10 mouse cellular contexts compared by ENCODE assay signal in genomic region chr15:77337926-77338325, GRCm38 (mm10). TPM values are rescaled to one million over a fixed set of nuclear protein-coding genes. Genes with fewer than 3 reads are reported as not detected.
DNase-seq lines count a peak whose midpoint lies in the region; ATAC-seq and TF ChIP-seq lines count a peak whose summit lies in the region.
"Had no signal": no experiment of that assay in that cellular context is flagged by ENCODE, and none has a peak within 500 bp of the region (broad histone marks: within the 10 kb centered on the region; RNA-seq: fewer than 3 reads in every experiment).

No protein-coding gene starts in this region.

- 55% methylated on average over 3 of the region's 3 CpGs for WGBS in hindbrain, embryonic 12.5 days
- whole genome bisulfite sequencing in hindbrain, embryonic 11.5 days: 73% methylated on average over 3 of the region's 3 CpGs
- 58% methylated on average over 3 of the region's 3 CpGs for WGBS in neural tube, embryonic 13.5 days
- WGBS in neural tube, embryonic 15.5 days: 61% methylated on average over 3 of the region's 3 CpGs
- 42% methylated on average over 3 of the region's 3 CpGs for WGBS in intestine, postnatal 0 days
- 57% methylated on average over 3 of the region's 3 CpGs for WGBS in stomach, postnatal 0 days

- intact Hi-C loops in gastrocnemius, adult 2 months (cut with DNase I): loop anchor here (5.0 kb wide), 1 partner anchor 81 kb away; no protein-coding TSS in a partner anchor

- no peak for TF ChIP-seq EP300 in stomach, postnatal 0 days (optimal IDR thresholded peaks at IDR 0.05)

- H3K27ac ChIP-seq in hindbrain, embryonic 12.5 days: 0 out of 2 replicates have a peak overlapping the region, but pooled peaks have one; percentile 44
- no peak overlapping the region for H3K27ac ChIP-seq in hindbrain, embryonic 11.5 days (ENCODE audit: low read depth, low read length)
- H3K27ac ChIP-seq in neural tube, embryonic 13.5 days (replicated peaks): peak overlapping the region; percentile 29; the same call in 1 of the 2 replicates
- no peak overlapping the region for H3K27ac ChIP-seq in neural tube, embryonic 15.5 days (replicated peaks)
- no peak overlapping the region for H3K27ac ChIP-seq in intestine, postnatal 0 days (ENCODE audit: low read depth, low read length)
- H3K27ac ChIP-seq in stomach, postnatal 0 days (replicated peaks): peak overlapping the region; percentile 78
- no peak overlapping the region for H3K27ac ChIP-seq in gastrocnemius, adult 2 months
- H3K27ac ChIP-seq: limb, embryonic 12.5 days had no signal

- TF ChIP-seq CTCF in intestine, postnatal 0 days (IDR thresholded peaks at IDR 0.05; ENCODE audit: low read depth): peak; percentile 55
- peak; percentile 55 for TF ChIP-seq CTCF in stomach, postnatal 0 days (IDR thresholded peaks at IDR 0.05; ENCODE audit: low read depth)
- no peak for TF ChIP-seq CTCF in gastrocnemius, adult 2 months (IDR thresholded peaks at IDR 0.05)

- no peaks in the 10 kb centered on the region for H3K36me3 ChIP-seq in hindbrain, embryonic 12.5 days
- H3K36me3 ChIP-seq in hindbrain, embryonic 11.5 days (ENCODE audit: control insufficient read depth, insufficient read depth, low read length): no peaks in the 10 kb centered on the region
- no peaks in the 10 kb centered on the region for H3K36me3 ChIP-seq in neural tube, embryonic 13.5 days
- H3K36me3 ChIP-seq in neural tube, embryonic 15.5 days: no peaks in the 10 kb centered on the region
- H3K36me3 ChIP-seq in intestine, postnatal 0 days (ENCODE audit: control insufficient read depth, insufficient read depth): no peaks in the 10 kb centered on the region
- H3K36me3 ChIP-seq in stomach, postnatal 0 days (ENCODE audit: control insufficient read depth, insufficient read depth, low read length): no peaks in the 10 kb centered on the region
- H3K36me3 ChIP-seq: limb, embryonic 12.5 days had no signal

- H3K4me1 ChIP-seq in hindbrain, embryonic 12.5 days: peaks cover 26% of the 10 kb centered on the region
- peaks cover 4% of the 10 kb centered on the region; the same call in 1 of the 2 replicates for H3K4me1 ChIP-seq in hindbrain, embryonic 11.5 days (replicated peaks; ENCODE audit: control insufficient read depth, insufficient read depth, low read length)
- peaks cover 36% of the 10 kb centered on the region for H3K4me1 ChIP-seq in neural tube, embryonic 13.5 days (replicated peaks)
- peaks cover 25% of the 10 kb centered on the region for H3K4me1 ChIP-seq in neural tube, embryonic 15.5 days
- H3K4me1 ChIP-seq in intestine, postnatal 0 days (replicated peaks; ENCODE audit: control insufficient read depth, insufficient read depth, low read length): peaks cover under 1% of the 10 kb centered on the region; the same call in 1 of the 2 replicates
- 0 out of 2 replicates have a peak, but pooled peaks cover 3% of the 10 kb centered on the region for H3K4me1 ChIP-seq in stomach, postnatal 0 days (replicated peaks; ENCODE audit: control insufficient read depth, insufficient read depth)

- no peaks in the 10 kb centered on the region for H3K27me3 ChIP-seq in hindbrain, embryonic 12.5 days
- no peaks in the 10 kb centered on the region for H3K27me3 ChIP-seq in hindbrain, embryonic 11.5 days (ENCODE audit: control insufficient read depth, insufficient read depth, low read length)
- H3K27me3 ChIP-seq in neural tube, embryonic 13.5 days: no peaks in the 10 kb centered on the region
- no peaks in the 10 kb centered on the region for H3K27me3 ChIP-seq in neural tube, embryonic 15.5 days (replicated peaks)
- no peaks in the 10 kb centered on the region for H3K27me3 ChIP-seq in intestine, postnatal 0 days (replicated peaks; ENCODE audit: control insufficient read depth, insufficient read depth, low read length)
- H3K27me3 ChIP-seq in stomach, postnatal 0 days (ENCODE audit: control insufficient read depth, insufficient read depth, low read length): no peaks in the 10 kb centered on the region
- H3K27me3 ChIP-seq: limb, embryonic 12.5 days had no signal

- H3K4me2 ChIP-seq in hindbrain, embryonic 12.5 days (replicated peaks): no peak overlapping the region
- H3K4me2 ChIP-seq in hindbrain, embryonic 11.5 days (replicated peaks; ENCODE audit: low read depth, low read length): no peak overlapping the region
- no peak overlapping the region for H3K4me2 ChIP-seq in neural tube, embryonic 13.5 days
- H3K4me2 ChIP-seq in neural tube, embryonic 15.5 days: no peak overlapping the region
- H3K4me2 ChIP-seq in intestine, postnatal 0 days (replicated peaks; ENCODE audit: low read depth): peak overlapping the region; percentile 21
- no peak overlapping the region for H3K4me2 ChIP-seq in stomach, postnatal 0 days (replicated peaks; ENCODE audit: low read depth)
- H3K4me2 ChIP-seq: limb, embryonic 12.5 days had no signal

- no peaks in the 10 kb centered on the region for H3K9me3 ChIP-seq in hindbrain, embryonic 12.5 days (replicated peaks)
- H3K9me3 ChIP-seq in hindbrain, embryonic 11.5 days (ENCODE audit: control insufficient read depth, low read length): no peaks in the 10 kb centered on the region
- no peaks in the 10 kb centered on the region for H3K9me3 ChIP-seq in neural tube, embryonic 13.5 days
- no peaks in the 10 kb centered on the region for H3K9me3 ChIP-seq in neural tube, embryonic 15.5 days (replicated peaks)
- no peaks in the 10 kb centered on the region for H3K9me3 ChIP-seq in intestine, postnatal 0 days (ENCODE audit: control insufficient read depth)
- no peaks in the 10 kb centered on the region for H3K9me3 ChIP-seq in stomach, postnatal 0 days (ENCODE audit: control insufficient read depth, low read length)
- H3K9me3 ChIP-seq: limb, embryonic 12.5 days had no signal

- no peak overlapping the region for H3K4me3 ChIP-seq in hindbrain, embryonic 12.5 days
- H3K4me3 ChIP-seq in hindbrain, embryonic 11.5 days (ENCODE audit: low read depth, low read length): no peak overlapping the region
- H3K4me3 ChIP-seq in neural tube, embryonic 13.5 days: no peak overlapping the region
- no peak overlapping the region for H3K4me3 ChIP-seq in neural tube, embryonic 15.5 days (replicated peaks)
- H3K4me3 ChIP-seq in intestine, postnatal 0 days (ENCODE audit: low read depth, low read length): no peak overlapping the region
- H3K4me3 ChIP-seq in stomach, postnatal 0 days (ENCODE audit: low read depth, low read length): no peak overlapping the region
- no peak overlapping the region for H3K4me3 ChIP-seq in gastrocnemius, adult 2 months
- H3K4me3 ChIP-seq: limb, embryonic 12.5 days had no signal

- no peak for ATAC-seq in hindbrain, embryonic 12.5 days (ENCODE audit: low FRiP score)
- ATAC-seq in hindbrain, embryonic 11.5 days (ENCODE audit: low FRiP score): no peak
- no peak for ATAC-seq in neural tube, embryonic 13.5 days (ENCODE audit: low read depth)
- ATAC-seq in neural tube, embryonic 15.5 days (ENCODE audit: low FRiP score): no peak
- no peak for ATAC-seq in intestine, postnatal 0 days
- no peak for ATAC-seq in stomach, postnatal 0 days (ENCODE audit: low FRiP score, low TSS enrichment)

- DNase-seq in hindbrain, embryonic 11.5 days (ENCODE audit: low spot score): no peak
- DNase-seq in stomach, postnatal 0 days (ENCODE audit: low spot score): no peak
- no peak for DNase-seq in T-cell, adult 2 months (ENCODE audit: low spot score)
- no peak for DNase-seq in gastrocnemius, adult 2 months
- DNase-seq: thymus, adult 2 months had no signal

- no peak overlapping the region for H3K9ac ChIP-seq in hindbrain, embryonic 12.5 days
- H3K9ac ChIP-seq in hindbrain, embryonic 11.5 days (ENCODE audit: low read depth, low read length): no peak overlapping the region
- H3K9ac ChIP-seq in neural tube, embryonic 13.5 days: peak overlapping the region; percentile 26; the same call in 1 of the 2 replicates
- no peak overlapping the region for H3K9ac ChIP-seq in neural tube, embryonic 15.5 days (replicated peaks)
- H3K9ac ChIP-seq in intestine, postnatal 0 days (ENCODE audit: low read depth, low read length): no peak overlapping the region
- no peak overlapping the region for H3K9ac ChIP-seq in stomach, postnatal 0 days (ENCODE audit: low read length)
- H3K9ac ChIP-seq: limb, embryonic 12.5 days had no signal

RNA-seq across cellular contexts. Expression of gene Rbfox2, which starts 31.1 kb away (rescaled TPM):
- 156 and 166 TPM in 2 replicates for polyA plus RNA-seq in hindbrain, embryonic 12.5 days (2016; fragmentation: Nextera tagmentation; extraction: Ambion mirVana)
- 115 and 142 TPM in 2 replicates for polyA plus RNA-seq in hindbrain, embryonic 11.5 days (2014; fragmentation: Nextera tagmentation; extraction: Ambion mirVana)
- 136 and 156 TPM in 2 replicates for polyA plus RNA-seq in neural tube, embryonic 13.5 days (2015; fragmentation: Nextera tagmentation; extraction: Ambion mirVana)
- polyA plus RNA-seq in neural tube, embryonic 15.5 days (2015; fragmentation: Nextera tagmentation; extraction: Ambion mirVana): 103 and 120 TPM in 2 replicates
- 16.8 and 20.3 TPM in 2 replicates for polyA plus RNA-seq in intestine, postnatal 0 days (2015; fragmentation: Nextera tagmentation; extraction: Ambion mirVana)
- polyA plus RNA-seq in stomach, postnatal 0 days (2015; fragmentation: Nextera tagmentation; extraction: Ambion mirVana): 23.2 and 24.4 TPM in 2 replicates
- total RNA-seq in gastrocnemius, adult 2 months (2021): 10 to 100 TPM; 48.2 to 78.6 TPM

Comparison
In these comparisons a context has a peak if more than half of its experiments do, and no peak if none do; other contexts are left out.
1. H3K27ac ChIP-seq: peak in hindbrain, embryonic 12.5 days (single experiment), neural tube, embryonic 13.5 days (single experiment) and stomach, postnatal 0 days (single experiment); none in hindbrain, embryonic 11.5 days (single experiment), neural tube, embryonic 15.5 days (single experiment), intestine, postnatal 0 days (single experiment) and gastrocnemius, adult 2 months (single experiment).